Mouse (Mus musculus) right cerebral cortex, adult 18-20 months (tissue): ENCODE measurements at regions not wholly inside any gene's neighbourhood (a gene's known extent, or its start where the extent isn't known, plus 50 kb on each side); places are given as distances from the start of the nearest gene placed in this dataset.
A peak's percentile ranks its signal among the peaks of the same experiment; 100 is the strongest.

ENCODE experiments used
- DNase-seq: peaks from one replicate; pipeline ENCODE4 v3.0.0; 2022; ENCODE audit warnings: mixed read lengths

GRCm38 (mm10) chr1:90668787-90669186, 66.0 kb downstream of the Cops8 start:
- DNase-seq: no peak

- no peak for DNase-seq
Observed at GRCm38 (mm10) chr1:90669237-90669636, 66.5 kb downstream of the Cops8 start.

DNA sequence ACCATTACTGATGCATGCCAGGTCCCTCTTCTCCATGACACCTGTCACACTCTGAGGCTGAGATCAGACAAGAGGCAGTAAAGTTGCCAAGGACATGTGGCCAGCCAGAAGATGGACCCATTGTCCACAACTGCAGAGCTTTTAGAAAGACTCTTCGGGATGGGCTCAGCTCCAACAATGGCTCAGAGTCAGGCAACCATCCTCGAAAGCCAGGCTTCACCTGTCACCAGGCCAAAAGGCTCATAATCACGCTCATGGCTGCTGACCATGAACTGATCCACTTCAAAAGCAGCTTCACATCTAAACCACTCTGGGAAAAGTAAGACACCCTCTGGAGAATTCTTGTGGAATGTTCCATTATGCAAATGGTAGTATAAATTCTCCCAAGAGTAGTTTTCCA, 67.6 kb downstream of the Cops8 start:
- DNase-seq: no peak

GRCm38 (mm10) chr1:90673751-90674150, 71.0 kb downstream of the Cops8 start:
- no peak for DNase-seq

GRCm38 (mm10) chr1:90676192-90677006, 73.6 kb downstream of the Cops8 start:
- DNase-seq: peak; percentile 22

DNA sequence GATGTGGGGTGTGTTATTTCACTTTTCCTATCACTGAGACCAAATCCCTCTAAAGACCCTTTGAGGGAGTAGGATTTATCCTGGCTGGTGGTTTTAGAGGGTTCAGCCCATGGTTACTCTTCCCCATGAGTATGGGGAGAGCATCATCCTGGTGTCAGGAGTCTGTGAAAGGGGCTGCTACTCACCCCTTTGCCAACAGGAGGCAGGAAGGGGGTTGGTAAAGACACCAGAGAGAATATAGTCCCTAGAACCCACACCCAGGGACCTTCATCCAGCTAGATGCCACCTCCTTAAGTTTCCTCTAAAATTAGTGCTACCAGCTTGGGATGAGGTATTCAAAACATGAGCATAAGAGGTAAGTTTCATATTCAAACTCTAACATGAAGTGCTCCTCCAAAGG, 74.4 kb downstream of the Cops8 start:
- DNase-seq: no peak

DNA sequence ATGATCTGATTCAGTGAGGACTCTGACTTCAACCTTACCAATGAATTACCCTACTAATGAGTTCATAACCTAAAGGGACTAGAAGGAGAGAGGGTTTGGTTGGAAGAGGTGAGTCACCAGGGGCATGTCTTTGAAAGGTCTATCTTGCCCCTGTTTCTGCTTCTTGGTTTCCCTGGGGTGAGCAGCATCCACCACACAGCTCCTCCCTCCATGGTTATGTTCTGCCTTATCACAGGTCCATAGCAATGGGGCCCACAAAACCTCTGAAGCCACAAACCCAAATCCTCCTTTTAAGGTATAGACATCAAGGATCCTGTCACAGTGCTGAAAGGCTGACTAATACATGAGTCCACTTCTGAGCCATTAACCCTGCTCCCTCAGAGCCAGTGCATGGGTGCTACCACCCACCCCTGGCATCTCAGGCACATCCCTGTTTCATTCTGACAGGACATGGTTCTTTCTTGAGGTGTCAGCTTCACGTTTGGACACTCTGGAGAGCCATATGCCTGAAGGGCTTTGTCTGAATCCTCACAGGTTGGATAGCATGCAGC, 74.9 kb downstream of the Cops8 start:
- no peak for DNase-seq

DNA sequence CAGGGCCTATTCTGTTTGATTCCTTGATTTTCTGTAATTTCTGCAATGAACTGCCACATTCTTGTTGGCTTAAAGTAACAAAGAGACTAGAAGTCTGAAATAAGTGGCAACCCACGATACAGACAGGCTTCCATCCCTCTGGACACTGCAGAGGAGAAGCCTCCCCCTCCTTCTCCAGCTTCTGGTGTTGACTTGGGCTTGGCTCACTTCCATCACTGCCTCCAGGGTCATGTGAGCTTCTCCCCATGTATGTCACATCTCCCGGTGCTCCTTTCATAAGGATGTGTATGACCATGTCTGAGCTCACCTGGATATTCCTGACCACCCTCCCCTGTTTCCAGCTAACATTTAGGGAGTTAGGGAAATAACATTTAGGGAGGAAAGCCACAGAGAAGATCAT, 75.6 kb downstream of the Cops8 start:
- no peak for DNase-seq

DNA sequence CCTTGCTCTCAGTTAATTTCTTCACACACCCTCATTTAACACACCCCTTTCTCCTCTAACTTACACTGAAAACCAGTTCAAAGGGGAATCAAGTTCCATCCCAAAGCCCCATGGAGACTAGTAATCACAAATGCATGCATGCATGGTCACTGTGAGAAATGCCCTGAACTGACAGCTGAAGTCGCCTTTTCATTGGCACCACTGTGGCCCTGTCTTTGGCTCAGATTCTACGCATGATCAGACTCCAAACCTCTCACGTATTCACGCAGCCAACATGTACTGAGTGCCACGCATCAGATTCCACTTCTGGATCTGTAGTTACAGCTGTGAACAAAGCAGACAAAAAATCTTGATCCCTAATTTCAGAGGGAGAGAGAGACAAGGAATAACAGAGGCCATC, 85.3 kb downstream of the Cops8 start:
- DNase-seq: no peak

DNA sequence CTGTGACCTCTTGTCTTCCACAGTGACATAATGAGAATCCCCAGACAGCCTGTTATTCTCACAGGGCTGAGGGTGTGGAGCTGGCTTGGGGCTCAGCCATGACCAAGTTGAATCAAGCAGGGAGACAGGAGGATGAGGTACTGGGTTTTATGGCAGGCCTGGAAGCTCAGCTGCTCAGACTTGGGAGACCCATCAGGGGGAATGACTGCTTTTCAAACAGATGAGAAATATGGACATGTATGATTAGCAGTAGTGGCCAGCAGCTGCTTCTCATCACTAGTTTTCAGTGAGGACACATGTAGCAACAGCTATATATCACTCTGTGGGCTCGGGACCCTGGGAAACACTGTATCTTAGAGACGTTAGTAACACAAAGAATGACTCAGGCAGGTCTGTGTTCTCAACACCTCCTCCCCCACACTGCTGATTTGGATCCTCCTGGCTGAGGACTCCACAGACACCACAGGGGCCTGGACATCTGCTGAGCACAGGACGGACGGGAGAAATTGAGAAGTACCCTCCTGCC, 87.9 kb downstream of the Cops8 start:
- peak; percentile 72 for DNase-seq

GRCm38 (mm10) chr1:90691157-90691594, 88.4 kb downstream of the Cops8 start:
- peak; percentile 65 for DNase-seq

- DNase-seq: no peak
Observed at GRCm38 (mm10) chr1:90692851-90693250, 90.1 kb downstream of the Cops8 start.

GRCm38 (mm10) chr1:90694761-90695160, 92.0 kb downstream of the Cops8 start:
- DNase-seq: no peak

GRCm38 (mm10) chr1:90695166-90695749, 92.5 kb downstream of the Cops8 start:
- no peak for DNase-seq

DNA sequence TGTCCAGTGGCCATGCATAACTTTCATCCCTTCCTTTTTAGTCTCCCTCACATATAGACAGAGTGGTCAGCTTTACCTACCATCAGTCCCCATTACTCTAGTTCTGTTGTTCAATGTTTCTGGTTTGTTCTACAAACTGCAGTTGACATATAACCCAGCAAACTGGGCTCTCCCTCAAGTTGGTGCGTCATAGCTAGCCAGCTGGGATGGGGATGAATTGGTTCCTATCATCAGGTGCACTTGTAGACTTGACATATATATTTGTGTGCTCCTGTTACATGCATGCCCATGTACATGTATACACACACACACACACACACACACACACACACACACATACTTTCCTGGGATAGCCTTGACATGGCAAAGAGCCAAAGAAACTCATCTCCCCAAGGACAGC, 93.2 kb downstream of the Cops8 start:
- no peak for DNase-seq

- no peak for DNase-seq
Observed at GRCm38 (mm10) chr1:90697056-90697596, 94.3 kb downstream of the Cops8 start.

DNA sequence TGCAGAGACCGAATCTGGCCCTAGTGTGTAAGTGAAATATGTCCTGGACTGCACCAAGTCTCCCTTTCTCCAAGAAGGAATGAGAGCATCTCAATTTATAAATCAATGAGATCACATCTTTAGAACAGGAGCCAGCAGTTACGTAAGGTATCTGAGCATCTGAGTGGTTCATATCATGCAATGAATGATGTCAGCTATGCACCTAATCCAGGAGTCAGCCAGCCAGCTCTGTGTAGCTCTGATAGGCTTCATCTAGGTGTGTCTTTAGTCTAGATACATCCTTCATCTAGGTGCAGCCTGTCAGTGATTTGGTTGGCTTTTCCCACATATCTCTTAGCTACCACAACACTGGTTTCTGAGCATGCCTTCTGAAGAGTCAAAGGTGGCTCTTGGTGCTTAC, 95.8 kb downstream of the Cops8 start:
- no peak for DNase-seq

DNA sequence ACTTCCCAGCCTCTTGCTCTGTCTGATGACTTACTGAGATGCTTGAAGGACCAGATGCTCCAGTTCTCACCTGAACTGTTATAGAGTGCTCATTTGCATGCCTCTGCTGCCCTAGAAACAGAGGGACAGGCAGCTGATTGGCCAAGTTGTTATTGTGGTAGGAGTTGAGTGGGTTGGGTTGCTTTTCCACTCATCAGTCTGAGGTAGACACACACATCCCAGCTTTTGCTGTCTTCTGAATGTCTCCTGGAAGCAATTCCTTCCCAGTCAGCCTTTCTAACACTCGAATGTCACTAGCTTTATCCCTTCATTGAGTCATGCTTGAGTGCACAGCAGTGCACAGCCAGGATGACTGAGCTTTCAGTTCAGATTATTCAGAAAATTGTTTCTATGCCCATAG, 99.0 kb downstream of the Cops8 start:
- DNase-seq: peak; percentile 43

DNA sequence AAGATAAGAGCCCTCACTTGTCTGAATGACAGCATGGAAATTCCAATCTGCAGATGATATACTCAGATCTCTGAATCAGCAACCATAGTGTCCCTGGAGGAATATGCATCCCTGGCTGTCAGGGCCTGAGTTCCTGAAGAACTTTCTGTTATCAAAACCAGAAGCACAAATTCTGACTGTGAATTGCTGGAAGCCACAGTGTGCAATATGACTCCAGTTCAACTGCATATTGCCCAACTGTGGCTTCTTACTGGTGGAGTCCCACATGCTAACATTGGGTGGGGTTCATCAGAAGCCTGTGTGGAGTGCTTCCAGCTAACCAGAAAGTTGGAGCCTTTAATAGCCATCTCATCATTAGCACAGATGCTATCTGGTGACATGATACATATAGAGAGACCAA, 103.6 kb downstream of the Cops8 start:
- no peak for DNase-seq

GRCm38 (mm10) chr1:90709761-90710160, 107.0 kb downstream of the Cops8 start:
- no peak for DNase-seq

GRCm38 (mm10) chr1:90710566-90710965, 107.8 kb downstream of the Cops8 start:
- no peak for DNase-seq

DNA sequence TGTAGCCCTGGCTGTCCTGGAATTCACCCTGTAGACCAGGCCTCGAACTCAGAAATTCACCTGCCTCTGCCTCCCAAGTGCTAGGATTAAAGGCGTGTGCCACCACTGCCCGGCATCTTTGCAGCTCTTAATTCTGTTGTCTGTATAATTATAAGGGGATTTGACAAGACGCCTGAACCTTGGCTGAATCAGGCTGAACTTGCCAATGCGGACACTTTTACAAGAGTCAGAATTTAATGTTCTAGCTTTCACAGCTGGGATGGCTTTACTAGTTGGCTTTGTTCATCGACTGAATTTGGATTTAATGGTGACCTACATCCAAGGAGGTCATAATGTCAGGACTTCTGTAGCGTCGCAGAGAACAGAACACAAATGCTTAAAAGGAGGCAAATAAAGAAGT, 108.3 kb downstream of the Cops8 start:
- DNase-seq: no peak
